Mouse (Mus musculus): ENCODE measurements around the gene Slc26a9. TPM values are rescaled to one million over a fixed set of nuclear protein-coding genes. Genes with fewer than 3 reads are reported as not detected.
A peak's percentile ranks its signal among the peaks of the same experiment; 100 is the strongest.

Slc26a9 gene
- 0.06 TPM in 1 of 2 replicates, not detected in the other for polyA plus RNA-seq (2012; rRNA removed)

- DNase-seq (ENCODE audit: extremely low spot score in 1 of 2, low spot score in 1 of 2): no peak
Observed at GRCm38 (mm10) chr1:131743868-131744464, at the start of gene Slc26a9. Slc26a9 (plus strand) TSS chr1:131744022.

GRCm38 (mm10) chr1:131695308-131695707, 48.5 kb upstream of the Slc26a9 start:
- DNase-seq (ENCODE audit: extremely low spot score in 1 of 2, low spot score in 1 of 2): no peak

- peak in 1 of 2 experiments; percentile 40 for DNase-seq (ENCODE audit: extremely low spot score in 1 of 2, low spot score in 1 of 2)
Observed at GRCm38 (mm10) chr1:131696325-131696724, 47.5 kb upstream of the Slc26a9 start.

- DNase-seq (ENCODE audit: extremely low spot score in 1 of 2, low spot score in 1 of 2): no peak
Observed at GRCm38 (mm10) chr1:131698770-131699169, 45.1 kb upstream of the Slc26a9 start.

GRCm38 (mm10) chr1:131699642-131700041, 44.2 kb upstream of the Slc26a9 start:
- DNase-seq (ENCODE audit: extremely low spot score in 1 of 2, low spot score in 1 of 2): no peak

- no peak for DNase-seq (ENCODE audit: extremely low spot score in 1 of 2, low spot score in 1 of 2)
Observed at GRCm38 (mm10) chr1:131700447-131700846, 43.4 kb upstream of the Slc26a9 start.

- no peak for DNase-seq (ENCODE audit: extremely low spot score in 1 of 2, low spot score in 1 of 2)
Observed at GRCm38 (mm10) chr1:131701391-131701790, 42.4 kb upstream of the Slc26a9 start.

GRCm38 (mm10) chr1:131702094-131702766, 41.6 kb upstream of the Slc26a9 start:
- DNase-seq (ENCODE audit: extremely low spot score in 1 of 2, low spot score in 1 of 2): no peak

GRCm38 (mm10) chr1:131703482-131703881, 40.3 kb upstream of the Slc26a9 start:
- DNase-seq (ENCODE audit: extremely low spot score in 1 of 2, low spot score in 1 of 2): peak in 1 of 2 experiments; percentile 17

- DNase-seq (ENCODE audit: extremely low spot score in 1 of 2, low spot score in 1 of 2): peak in 1 of 2 experiments; percentile 72
Observed at GRCm38 (mm10) chr1:131708338-131708737, 35.5 kb upstream of the Slc26a9 start.

GRCm38 (mm10) chr1:131711518-131711917, 32.3 kb upstream of the Slc26a9 start:
- DNase-seq (ENCODE audit: extremely low spot score in 1 of 2, low spot score in 1 of 2): no peak

- peak; percentile 77 to 96 for DNase-seq (ENCODE audit: extremely low spot score in 1 of 2, low spot score in 1 of 2)
Observed at GRCm38 (mm10) chr1:131712386-131712785, 31.4 kb upstream of the Slc26a9 start.

GRCm38 (mm10) chr1:131714388-131715337, 29.2 kb upstream of the Slc26a9 start:
- DNase-seq (ENCODE audit: extremely low spot score in 1 of 2, low spot score in 1 of 2): peak in 1 of 2 experiments; percentile 19

- no peak for DNase-seq (ENCODE audit: extremely low spot score in 1 of 2, low spot score in 1 of 2)
Observed at GRCm38 (mm10) chr1:131718952-131719694, 24.7 kb upstream of the Slc26a9 start.

GRCm38 (mm10) chr1:131721989-131722388, 21.8 kb upstream of the Slc26a9 start:
- DNase-seq (ENCODE audit: extremely low spot score in 1 of 2, low spot score in 1 of 2): no peak

- no peak for DNase-seq (ENCODE audit: extremely low spot score in 1 of 2, low spot score in 1 of 2)
Observed at GRCm38 (mm10) chr1:131723549-131723948, 20.3 kb upstream of the Slc26a9 start.

- DNase-seq (ENCODE audit: extremely low spot score in 1 of 2, low spot score in 1 of 2): no peak
Observed at GRCm38 (mm10) chr1:131726586-131726985, 17.2 kb upstream of the Slc26a9 start.

- no peak for DNase-seq (ENCODE audit: extremely low spot score in 1 of 2, low spot score in 1 of 2)
Observed at GRCm38 (mm10) chr1:131730639-131731437, 13.0 kb upstream of the Slc26a9 start.

- no peak for DNase-seq (ENCODE audit: extremely low spot score in 1 of 2, low spot score in 1 of 2)
Observed at GRCm38 (mm10) chr1:131733474-131734180, 10.2 kb upstream of the Slc26a9 start.
